Mouse (Mus musculus) hindbrain, embryonic 13.5 days (tissue): ENCODE results near the gene Ttc29. TPM values are rescaled to one million over a fixed set of nuclear protein-coding genes. Genes with fewer than 3 reads are reported as not detected.

Experiments used
- ATAC-seq: fragments of 200-750 bp; cut with Nextera tagmentation; 2 replicates; pipeline ENCODE4 v1.8.0; 2017; ENCODE audit warnings: moderate TSS enrichment; ENCODE audit not compliant: low FRiP score
- H3K27ac ChIP-seq: fragments of 300-500 bp; sonication (generic); 2 replicates; pipeline ENCODE4 v1.5.1; 2015; ENCODE audit warnings: inconsistent platforms, mild to moderate bottlenecking, moderate library complexity
- H3K27me3 ChIP-seq: fragments of 300-500 bp; sonication (generic); 2 replicates; pipeline ENCODE4 v1.6.1; 2015; ENCODE audit warnings: mild to moderate bottlenecking, inconsistent platforms
- H3K36me3 ChIP-seq: fragments of 300-500 bp; sonication (generic); 2 replicates; pipeline ENCODE4 v1.6.1; 2015; ENCODE audit warnings: mild to moderate bottlenecking, inconsistent platforms
- H3K4me1 ChIP-seq: fragments of 300-500 bp; sonication (generic); replicated peaks from 2 replicates; pipeline ENCODE4 v1.6.1; 2015; ENCODE audit warnings: inconsistent platforms
- H3K4me2 ChIP-seq: fragments of 300-500 bp; sonication (generic); 2 replicates; pipeline ENCODE4 v1.6.1; 2015; ENCODE audit warnings: inconsistent platforms, mild to moderate bottlenecking, moderate library complexity
- H3K4me3 ChIP-seq: fragments of 300-500 bp; sonication (generic); 2 replicates; pipeline ENCODE4 v1.5.1; 2015; ENCODE audit warnings: mild to moderate bottlenecking, inconsistent platforms
- H3K9ac ChIP-seq: fragments of 300-500 bp; sonication (generic); 2 replicates; pipeline ENCODE4 v1.6.1; 2015; ENCODE audit warnings: mild to moderate bottlenecking, inconsistent platforms
- H3K9me3 ChIP-seq: fragments of 300-500 bp; sonication (generic); 2 replicates; pipeline ENCODE4 v1.6.1; 2016; ENCODE audit warnings: inconsistent platforms
- WGBS: fragments of 180-500 bp; shearing (Covaris S2); methylation state at CpG from one replicate; pipeline ENCODE4 v1.1.7; 2015; 5-methylcytosine and 5-hydroxymethylcytosine counted together
- polyA plus RNA-seq: library from polyadenylated mRNA; unstranded; fragments of >200 nt; fragmentation: Nextera tagmentation; extraction: Ambion mirVana; gene quantifications from 2 replicates; pipeline ENCODE4 v1.2.1, GENCODE M21; 2015

Ttc29 gene
- polyA plus RNA-seq, 1 experiment from 2014 or later, result 1.5 TPM

DNA sequence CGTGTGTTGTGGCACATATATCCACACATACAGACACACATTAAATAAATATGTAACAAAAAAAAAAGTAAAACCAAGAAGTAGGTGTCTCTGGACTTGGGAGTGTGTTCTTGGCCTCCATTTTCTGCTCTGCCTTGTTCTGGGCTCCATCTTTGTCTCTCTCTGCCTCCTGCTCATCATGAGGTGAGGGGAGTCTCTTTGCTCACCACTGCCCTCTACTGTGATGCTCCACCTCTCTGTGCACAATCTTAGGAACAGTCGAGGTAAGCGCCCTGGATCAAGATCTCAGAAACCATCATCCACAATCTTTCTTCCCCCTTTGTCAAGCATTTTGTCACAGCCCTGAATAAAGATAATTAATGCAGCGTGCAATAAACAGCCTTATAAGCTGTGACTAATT lies 72.3 kb downstream of the Ttc29 start:
- Histone ChIP-seq H3K27ac (no peak overlapping the region), H3K9me3 (no peaks in the 10 kb centered on the region), H3K4me1 (no peaks in the 10 kb centered on the region), H3K9ac (no peak overlapping the region), H3K4me3 (no peak overlapping the region), H3K4me2 (no peak overlapping the region), H3K36me3 (no peaks in the 10 kb centered on the region), H3K27me3 (no peaks in the 10 kb centered on the region)
- 84% methylated on average over 4 of the region's 4 CpGs for WGBS
- no peak for ATAC-seq

GRCm38 (mm10) chr8:78289374-78289971 lies 76.4 kb downstream of the Ttc29 start:
- Histone ChIP-seq H3K27ac (no peak overlapping the region), H3K27me3 (no peaks in the 10 kb centered on the region), H3K4me2 (no peak overlapping the region), H3K36me3 (no peaks in the 10 kb centered on the region), H3K4me3 (no peak overlapping the region), H3K9me3 (no peaks in the 10 kb centered on the region), H3K9ac (no peak overlapping the region), H3K4me1 (no peaks in the 10 kb centered on the region)
- no peak for ATAC-seq
- 79% methylated on average over 10 of the region's 10 CpGs for WGBS

- no peak for ATAC-seq
- no peaks in the 10 kb centered on the region for H3K9me3 ChIP-seq
Observed at GRCm38 (mm10) chr8:78290274-78290673, 77.2 kb downstream of the Ttc29 start.

DNA sequence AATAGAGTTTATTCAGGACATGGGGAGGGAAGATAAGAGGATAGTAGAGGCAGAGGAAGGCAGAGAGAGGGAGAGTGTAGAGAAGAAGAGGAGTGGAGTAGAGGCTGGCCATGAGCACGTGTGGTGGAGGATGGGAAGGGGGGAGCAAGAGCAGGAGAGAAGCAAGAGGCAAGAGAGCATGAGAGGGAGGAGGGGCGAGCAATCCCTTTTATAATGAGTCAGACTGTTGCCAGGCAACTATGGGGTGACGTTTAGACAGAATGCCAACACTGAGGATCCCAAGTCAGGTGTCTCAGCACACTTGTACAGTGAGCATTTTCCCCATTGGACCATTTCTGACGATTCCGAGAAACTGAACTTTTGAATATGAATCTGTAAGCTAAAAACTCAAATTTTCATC lies 82.4 kb downstream of the Ttc29 start:
- Histone ChIP-seq H3K4me2 (no peak overlapping the region), H3K9me3 (no peaks in the 10 kb centered on the region), H3K9ac (no peak overlapping the region), H3K4me3 (no peak overlapping the region), H3K4me1 (0 out of 2 replicates have a peak, but pooled peaks cover 4% of the 10 kb centered on the region), H3K36me3 (no peaks in the 10 kb centered on the region), H3K27ac (no peak overlapping the region), H3K27me3 (no peaks in the 10 kb centered on the region)
- WGBS, result 46% methylated on average over 5 of the region's 5 CpGs
- 0 out of 2 replicates have a peak, but pooled peaks have one; percentile 7 for ATAC-seq

More at GRCm38 (mm10) chr8:78290274-78290673, 77.2 kb downstream of the Ttc29 start:
- H3K4me3 ChIP-seq, result no peak overlapping the region
- H3K27me3 ChIP-seq, result no peaks in the 10 kb centered on the region
- H3K36me3 ChIP-seq, result no peaks in the 10 kb centered on the region
- 0 out of 2 replicates have a peak, but pooled peaks cover under 1% of the 10 kb centered on the region for H3K4me1 ChIP-seq
- H3K9ac ChIP-seq, result no peak overlapping the region
- no peak overlapping the region for H3K27ac ChIP-seq
- WGBS, result 62% methylated on average over 7 of the region's 7 CpGs
- H3K4me2 ChIP-seq, result no peak overlapping the region

DNA sequence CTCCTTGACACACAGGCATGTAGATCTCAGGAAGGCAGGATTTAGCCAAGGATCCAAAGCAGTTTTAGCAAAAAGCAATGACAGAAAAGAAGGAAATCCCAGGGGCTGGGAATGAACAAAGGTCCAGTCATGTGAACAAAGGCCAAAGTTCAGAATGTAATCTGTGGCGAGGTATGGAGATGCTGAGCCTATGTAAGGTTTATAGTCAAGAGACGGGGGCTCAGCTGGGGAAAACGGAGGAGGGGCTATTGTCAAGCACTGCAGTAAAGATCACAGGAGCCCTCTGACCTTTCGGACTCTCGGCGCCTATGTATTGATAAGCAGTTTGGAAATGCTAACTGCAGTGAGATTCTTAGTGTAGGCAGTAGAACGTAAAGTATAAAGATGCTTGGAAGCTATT lies 90.5 kb downstream of the Ttc29 start:
- Histone ChIP-seq H3K36me3 (no peaks in the 10 kb centered on the region), H3K27ac (no peak overlapping the region), H3K4me2 (no peak overlapping the region), H3K4me3 (no peak overlapping the region), H3K4me1 (peaks cover 7% of the 10 kb centered on the region), H3K9me3 (no peaks in the 10 kb centered on the region), H3K27me3 (no peaks in the 10 kb centered on the region), H3K9ac (no peak overlapping the region)
- ATAC-seq, result no peak
- 23% methylated on average over 7 of the region's 7 CpGs for WGBS

DNA sequence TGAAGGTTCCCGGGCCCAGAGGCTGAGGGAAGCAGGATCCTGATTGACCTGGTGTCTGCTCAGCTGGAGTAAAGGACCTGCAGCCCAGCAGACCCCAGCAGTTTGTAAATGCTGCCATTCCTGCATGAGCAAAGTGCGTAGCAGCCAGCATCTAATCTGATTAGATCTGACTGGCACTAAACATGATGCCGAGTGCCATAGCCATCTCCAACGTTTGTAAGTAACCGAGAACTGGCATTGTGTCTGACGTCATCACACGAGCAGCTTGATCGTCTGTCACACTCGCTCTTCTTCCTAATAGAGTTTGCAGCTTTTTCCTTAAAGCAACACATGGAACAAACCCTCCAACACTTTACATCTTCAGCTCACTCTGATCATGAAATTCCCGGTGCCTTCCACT lies 93.5 kb downstream of the Ttc29 start:
- ATAC-seq, result no peak

DNA sequence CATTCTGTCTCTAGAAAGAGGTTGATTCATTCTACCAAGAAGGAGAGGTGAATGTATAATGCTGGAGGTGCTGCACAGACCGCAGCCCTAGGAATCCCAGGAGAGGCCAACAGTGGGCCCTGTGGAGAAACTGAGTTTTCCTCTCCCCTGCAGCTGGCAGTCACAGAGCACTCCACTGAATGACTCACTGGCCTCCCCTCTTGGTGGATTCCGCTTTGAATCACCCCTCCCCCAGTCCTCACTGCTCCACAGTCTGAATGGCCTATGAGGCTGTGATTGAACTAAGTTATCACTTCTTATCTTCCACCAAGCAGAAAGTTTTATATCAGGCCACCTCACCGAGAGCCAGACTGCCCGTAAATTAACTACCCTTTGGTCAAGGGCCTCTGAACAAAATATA lies 94.0 kb downstream of the Ttc29 start:
- no peak overlapping the region for H3K4me3 ChIP-seq
- H3K9ac ChIP-seq, result no peak overlapping the region
- H3K9me3 ChIP-seq, result no peaks in the 10 kb centered on the region
- no peaks in the 10 kb centered on the region for H3K27me3 ChIP-seq
- H3K4me1 ChIP-seq, result peaks cover 7% of the 10 kb centered on the region
- no peak overlapping the region for H3K4me2 ChIP-seq
- ATAC-seq, result no peak
- 57% methylated on average over 4 of the region's 4 CpGs for WGBS
- H3K27ac ChIP-seq, result no peak overlapping the region
- no peaks in the 10 kb centered on the region for H3K36me3 ChIP-seq

More for the DNA sequence above, 93.5 kb downstream of the Ttc29 start:
- Histone ChIP-seq H3K4me2 (no peak overlapping the region), H3K9me3 (no peaks in the 10 kb centered on the region), H3K36me3 (no peaks in the 10 kb centered on the region), H3K4me1 (peaks cover 7% of the 10 kb centered on the region), H3K9ac (no peak overlapping the region), H3K27ac (no peak overlapping the region), H3K27me3 (no peaks in the 10 kb centered on the region), H3K4me3 (no peak overlapping the region)
- WGBS, result 62% methylated on average over 10 of the region's 10 CpGs

- Histone ChIP-seq H3K4me3 (no peak overlapping the region), H3K27ac (no peak overlapping the region), H3K27me3 (no peaks in the 10 kb centered on the region), H3K9me3 (no peaks in the 10 kb centered on the region), H3K9ac (no peak overlapping the region), H3K36me3 (no peaks in the 10 kb centered on the region), H3K4me1 (peaks cover 6% of the 10 kb centered on the region), H3K4me2 (no peak overlapping the region)
- 47% methylated on average over 6 of the region's 6 CpGs for WGBS
- peak; percentile 72 for ATAC-seq
Observed at GRCm38 (mm10) chr8:78309539-78309938, 96.4 kb downstream of the Ttc29 start.

GRCm38 (mm10) chr8:78315576-78315975 lies 102.5 kb downstream of the Ttc29 start:
- H3K27me3 ChIP-seq, result no peaks in the 10 kb centered on the region
- H3K36me3 ChIP-seq, result no peaks in the 10 kb centered on the region
- no peak overlapping the region for H3K4me2 ChIP-seq
- 0 out of 2 replicates have a peak, but pooled peaks cover 4% of the 10 kb centered on the region for H3K4me1 ChIP-seq
- H3K9me3 ChIP-seq, result no peaks in the 10 kb centered on the region
- no peak overlapping the region for H3K4me3 ChIP-seq
- no peak overlapping the region for H3K27ac ChIP-seq
- WGBS, result 58% methylated on average over 9 of the region's 9 CpGs
- no peak for ATAC-seq
- no peak overlapping the region for H3K9ac ChIP-seq

- Histone ChIP-seq H3K9me3 (no peaks in the 10 kb centered on the region), H3K9ac (no peak overlapping the region), H3K4me3 (no peak overlapping the region), H3K4me2 (no peak overlapping the region), H3K4me1 (peaks cover 9% of the 10 kb centered on the region; the same call in 1 of the 2 replicates), H3K27me3 (no peaks in the 10 kb centered on the region), H3K27ac (no peak overlapping the region), H3K36me3 (no peaks in the 10 kb centered on the region)
- ATAC-seq, result no peak
- WGBS, result 90% methylated on average over 2 of the region's 2 CpGs
Observed at GRCm38 (mm10) chr8:78317666-78318065, 104.6 kb downstream of the Ttc29 start.

DNA sequence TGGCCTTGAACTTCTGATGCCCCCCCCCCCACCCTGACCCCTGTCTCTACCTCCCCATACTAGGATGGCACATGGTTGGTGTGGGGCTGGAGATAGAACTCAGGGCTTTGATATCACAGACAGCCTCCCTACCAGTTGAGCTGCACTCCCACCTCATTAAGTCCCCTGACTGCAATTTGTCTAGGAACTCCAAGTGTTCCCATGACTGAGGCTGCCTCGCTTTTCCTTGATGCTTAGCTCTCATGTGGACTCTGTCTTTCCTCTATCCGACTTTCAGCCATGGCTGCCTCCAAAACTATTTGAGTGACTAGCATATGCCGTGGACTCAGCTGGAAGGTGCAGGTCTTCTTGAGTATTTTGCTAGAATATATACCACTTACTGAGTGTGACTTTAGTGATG lies 110.3 kb downstream of the Ttc29 start:
- Histone ChIP-seq H3K4me2 (no peak overlapping the region), H3K27ac (no peak overlapping the region), H3K9ac (no peak overlapping the region), H3K9me3 (no peaks in the 10 kb centered on the region), H3K4me1 (peaks cover 5% of the 10 kb centered on the region; the same call in 1 of the 2 replicates), H3K4me3 (no peak overlapping the region), H3K27me3 (no peaks in the 10 kb centered on the region), H3K36me3 (no peaks in the 10 kb centered on the region)
- no peak for ATAC-seq
- WGBS, result 87% methylated on average over 3 of the region's 3 CpGs

DNA sequence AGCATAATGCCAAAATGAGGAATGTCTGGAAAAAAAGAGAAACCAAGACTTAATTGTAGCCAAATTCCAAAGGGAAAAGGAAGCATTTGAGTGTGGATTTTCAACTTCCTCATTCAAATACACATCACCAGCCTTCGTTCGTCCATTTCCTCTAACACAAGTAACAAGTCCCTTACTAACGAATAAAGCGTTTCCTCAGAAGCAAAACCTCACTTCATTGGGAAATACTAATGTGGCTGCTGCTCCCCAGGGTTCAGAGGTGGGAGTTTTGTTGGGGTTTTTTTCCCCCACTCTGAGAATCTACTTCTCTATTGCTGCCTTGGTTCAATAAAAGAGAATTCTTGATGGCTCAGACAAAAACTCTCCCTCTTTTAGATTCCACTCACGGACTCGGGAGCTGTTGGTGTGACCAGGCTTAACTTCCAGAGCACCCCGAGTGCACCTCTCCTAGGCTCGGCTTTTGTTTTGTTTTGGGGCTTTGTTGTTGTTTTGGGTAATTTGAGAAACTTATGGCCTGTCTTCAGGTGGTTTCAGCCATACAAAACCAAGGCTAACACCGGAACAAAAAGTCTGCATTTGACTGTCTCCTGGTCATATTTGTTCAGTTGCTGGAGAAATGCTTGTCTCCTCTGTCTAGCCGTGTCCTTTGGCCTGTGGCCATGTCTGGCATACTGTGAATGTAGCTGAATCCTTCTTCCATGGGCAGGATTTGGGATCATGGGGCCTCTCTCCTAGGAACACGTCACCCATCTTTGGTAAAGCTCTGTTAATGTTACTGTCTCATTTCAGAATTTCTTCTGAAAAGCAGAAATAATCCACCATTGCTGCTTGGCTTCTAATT lies 127.8 kb downstream of the Ttc29 start:
- 52% methylated on average over 11 of the region's 11 CpGs for WGBS
- peak overlapping the region; percentile 52 for H3K27ac ChIP-seq
- peak; percentile 71 for ATAC-seq

More for the DNA sequence above, 127.8 kb downstream of the Ttc29 start:
- H3K9ac ChIP-seq, result no peak overlapping the region
- H3K4me1 ChIP-seq, result peaks cover 3% of the 10 kb centered on the region
- no peak overlapping the region for H3K4me2 ChIP-seq
- no peak overlapping the region for H3K4me3 ChIP-seq
- H3K27me3 ChIP-seq, result no peaks in the 10 kb centered on the region
- H3K9me3 ChIP-seq, result no peaks in the 10 kb centered on the region
- no peaks in the 10 kb centered on the region for H3K36me3 ChIP-seq
